Mouse (Mus musculus) E14TG2a.4 (cell line): ENCODE results near the gene Hdac1.
"Not testable (repeated sequence)": the region's sequence is repeated elsewhere in the genome, so short reads cannot be mapped to it uniquely, and the experiment has no call there.

ENCODE experiments used
- H3K27me3 ChIP-seq: 2 replicates; pipeline ENCODE4 v1.6.1; 2014; ENCODE audit warnings: low read length, control low read depth; ENCODE audit not compliant: insufficient read depth
- H3K36me3 ChIP-seq: 2 replicates; pipeline ENCODE4 v1.6.1; 2014; ENCODE audit warnings: low read length, control low read depth; ENCODE audit not compliant: insufficient read depth
- H3K4me1 ChIP-seq: replicated peaks from 2 replicates; pipeline ENCODE4 v1.6.1; 2014; ENCODE audit warnings: low read depth, low read length, control low read depth
- H3K4me3 ChIP-seq: replicated peaks from 2 replicates; pipeline ENCODE4 v1.5.1; 2014; ENCODE audit warnings: mild to moderate bottlenecking, low read length
- H3K9me3 ChIP-seq: 2 replicates; pipeline ENCODE4 v1.6.1; 2014; ENCODE audit warnings: low read length, control low read depth
- CTCF ChIP-seq: conservative IDR thresholded peaks from 2 replicates; pipeline ENCODE4 v1.5.1; 2014; ENCODE audit warnings: low read length
- NANOG ChIP-seq: IDR thresholded peaks from 2 replicates; pipeline ENCODE4 v1.6.1; 2014; ENCODE audit warnings: borderline replicate concordance, low read length, mixed read lengths
- POU5F1 ChIP-seq: IDR thresholded peaks from 2 replicates; pipeline ENCODE4 v1.6.1; 2014; ENCODE audit warnings: low read length, borderline replicate concordance

Gene Hdac1

GRCm38 (mm10) chr4:129555862-129556531 is 13.5 kb upstream of the Hdac1 start:
- Histone ChIP-seq H3K9me3 (no peaks in the 10 kb centered on the region), H3K27me3 (peaks cover 4% of the 10 kb centered on the region; the same call in 1 of the 2 replicates), H3K4me3 (peak overlapping the region; percentile 88), H3K4me1 (peaks cover 48% of the 10 kb centered on the region), H3K36me3 (peaks cover 26% of the 10 kb centered on the region)
- TF ChIP-seq CTCF (no peak), POU5F1 (no peak), NANOG (no peak)

- Histone ChIP-seq H3K9me3 (no peaks in the 10 kb centered on the region), H3K4me1 (peaks cover 50% of the 10 kb centered on the region), H3K4me3 (peak overlapping the region; percentile 88), H3K36me3 (peaks cover 30% of the 10 kb centered on the region), H3K27me3 (peaks cover 4% of the 10 kb centered on the region; the same call in 1 of the 2 replicates)
- TF ChIP-seq POU5F1 (no peak), CTCF (peak; percentile 96)
Observed at GRCm38 (mm10) chr4:129555421-129555861, 12.9 kb upstream of the Hdac1 start.

GRCm38 (mm10) chr4:129554512-129554911 is 12.0 kb upstream of the Hdac1 start:
- not testable (repeated sequence) for H3K4me3 ChIP-seq, H3K9me3 ChIP-seq, H3K27me3 ChIP-seq
- Histone ChIP-seq H3K36me3 (peaks cover 39% of the 10 kb centered on the region), H3K4me1 (peaks cover 59% of the 10 kb centered on the region)

- Histone ChIP-seq H3K4me3 (no peak overlapping the region), H3K36me3 (peaks cover 50% of the 10 kb centered on the region), H3K4me1 (peaks cover 35% of the 10 kb centered on the region), H3K27me3 (no peaks in the 10 kb centered on the region), H3K9me3 (no peaks in the 10 kb centered on the region)
- TF ChIP-seq POU5F1 (no peak), CTCF (no peak), NANOG (no peak)
Observed at GRCm38 (mm10) chr4:129550295-129550694, 7.8 kb upstream of the Hdac1 start.

- peaks cover 50% of the 10 kb centered on the region for H3K36me3 ChIP-seq
- no peaks in the 10 kb centered on the region for H3K9me3 ChIP-seq
- TF ChIP-seq CTCF, result peak; percentile 89
- no peak for TF ChIP-seq NANOG
- H3K27me3 ChIP-seq, result no peaks in the 10 kb centered on the region
- no peak overlapping the region for H3K4me3 ChIP-seq
- peaks cover 37% of the 10 kb centered on the region for H3K4me1 ChIP-seq
Observed at GRCm38 (mm10) chr4:129549306-129549705, 6.8 kb upstream of the Hdac1 start.

GRCm38 (mm10) chr4:129547631-129548030 is 5.1 kb upstream of the Hdac1 start:
- Histone ChIP-seq H3K4me1 (peaks cover 37% of the 10 kb centered on the region), H3K36me3 (peaks cover 39% of the 10 kb centered on the region)
- not testable (repeated sequence) for H3K27me3 ChIP-seq, H3K9me3 ChIP-seq, H3K4me3 ChIP-seq

- Histone ChIP-seq H3K36me3 (peaks cover 28% of the 10 kb centered on the region), H3K4me1 (peaks cover 45% of the 10 kb centered on the region), H3K9me3 (no peaks in the 10 kb centered on the region), H3K4me3 (peak overlapping the region; percentile 59), H3K27me3 (no peaks in the 10 kb centered on the region)
- TF ChIP-seq POU5F1, result no peak
- TF ChIP-seq CTCF, result no peak
- TF ChIP-seq NANOG, result no peak
Observed at GRCm38 (mm10) chr4:129544106-129544505, 1.6 kb upstream of the Hdac1 start.

- Histone ChIP-seq H3K27me3 (no peaks in the 10 kb centered on the region), H3K36me3 (peaks cover 39% of the 10 kb centered on the region), H3K4me3 (peak overlapping the region; percentile 95), H3K4me1 (peaks cover 63% of the 10 kb centered on the region), H3K9me3 (no peaks in the 10 kb centered on the region)
- TF ChIP-seq CTCF, result peak; percentile 25; the same call in 1 of the 2 replicates
- TF ChIP-seq POU5F1, result no peak
Observed at GRCm38 (mm10) chr4:129541868-129542591, 483 bp downstream of the Hdac1 start.

- Histone ChIP-seq H3K4me1 (peaks cover 71% of the 10 kb centered on the region), H3K9me3 (no peaks in the 10 kb centered on the region), H3K27me3 (no peaks in the 10 kb centered on the region), H3K4me3 (no peak overlapping the region; the same call in 1 of the 2 replicates), H3K36me3 (peaks cover 57% of the 10 kb centered on the region)
- no peak for TF ChIP-seq POU5F1
- TF ChIP-seq CTCF, result peak; percentile 72
- no peak for TF ChIP-seq NANOG
Observed at GRCm38 (mm10) chr4:129540012-129540411, 2.5 kb downstream of the Hdac1 start.

- not testable (repeated sequence) for H3K27me3 ChIP-seq, H3K9me3 ChIP-seq, H3K4me3 ChIP-seq
- peaks cover 30% of the 10 kb centered on the region for H3K4me1 ChIP-seq
- peaks cover 79% of the 10 kb centered on the region for H3K36me3 ChIP-seq
Observed at GRCm38 (mm10) chr4:129528901-129529300, 13.6 kb downstream of the Hdac1 start.
